Mouse (Mus musculus) midbrain, postnatal 0 days (tissue): ENCODE measurements around the gene Mtor. TPM values are rescaled to one million over a fixed set of nuclear protein-coding genes. Genes with fewer than 3 reads are reported as not detected.

Experiments
- ATAC-seq: fragments of 200-750 bp; cut with Nextera tagmentation; 2 replicates; pipeline ENCODE4 v1.8.0; 2017; ENCODE audit warnings: moderate number of reproducible peaks, mild to moderate bottlenecking, moderate TSS enrichment, moderate library complexity; ENCODE audit not compliant: low FRiP score
- DNase-seq: peaks from one replicate; pipeline ENCODE4 v3.0.0-alpha.2; 2015; ENCODE audit warnings: low spot score
- H3K27ac ChIP-seq: fragments of 300-500 bp; sonication (generic); 2 replicates; pipeline ENCODE4 v1.5.1; 2014; ENCODE audit warnings: low read depth, mild to moderate bottlenecking, low read length, mixed read lengths
- H3K27me3 ChIP-seq: fragments of 300-500 bp; sonication (generic); 2 replicates; pipeline ENCODE4 v1.6.1; 2014; ENCODE audit warnings: low read length, control low read depth, mixed read lengths; ENCODE audit not compliant: insufficient read depth
- H3K36me3 ChIP-seq: fragments of 300-500 bp; sonication (generic); 2 replicates; pipeline ENCODE4 v1.6.1; 2014; ENCODE audit warnings: low read length, control low read depth, mixed read lengths; ENCODE audit not compliant: insufficient read depth
- H3K4me1 ChIP-seq: fragments of 300-500 bp; sonication (generic); 2 replicates; pipeline ENCODE4 v1.6.1; 2014; ENCODE audit warnings: mild to moderate bottlenecking, control low read depth, antibody characterized with exemption, low read length, mixed read lengths; ENCODE audit not compliant: insufficient read depth
- H3K4me2 ChIP-seq: fragments of 300-500 bp; sonication (generic); 2 replicates; pipeline ENCODE4 v1.6.1; 2014; ENCODE audit warnings: low read depth, mild to moderate bottlenecking, low read length, mixed read lengths; ENCODE audit not compliant: poor library complexity, severe bottlenecking
- H3K4me3 ChIP-seq: fragments of 300-500 bp; sonication (generic); 2 replicates; pipeline ENCODE4 v1.5.1; 2014; ENCODE audit warnings: low read depth, mild to moderate bottlenecking, low read length, moderate library complexity
- H3K9ac ChIP-seq: fragments of 300-500 bp; sonication (generic); replicated peaks from 2 replicates; pipeline ENCODE4 v1.6.1; 2014; ENCODE audit warnings: mild to moderate bottlenecking, low read length, moderate library complexity, mixed read lengths; ENCODE audit not compliant: poor library complexity, severe bottlenecking
- H3K9me3 ChIP-seq: fragments of 300-500 bp; sonication (generic); 2 replicates; pipeline ENCODE4 v1.6.1; 2016; ENCODE audit warnings: low read length, control low read depth
- CTCF ChIP-seq: IDR thresholded peaks from 2 replicates; pipeline ENCODE4 v1.5.1; 2016; ENCODE audit warnings: antibody characterized with exemption, mild to moderate bottlenecking
- WGBS: fragments of 180-500 bp; shearing (Covaris S2); extraction: QIAGEN DNeasy Blood & Tissue Kit; methylation state at CpG from one replicate; pipeline ENCODE4 v1.1.7; 2014; 5-methylcytosine and 5-hydroxymethylcytosine counted together
- polyA plus RNA-seq: library from polyadenylated mRNA; unstranded; fragments of >200 nt; fragmentation: Nextera tagmentation; extraction: Ambion mirVana; gene quantifications from 2 replicates; pipeline ENCODE4 v1.2.1, GENCODE M21; 2015
- total RNA-seq: library from RNA; depleted of rRNA; stranded (reverse); fragments of >200 nt; gene quantifications from 2 replicates; pipeline ENCODE4 v1.2.3, GENCODE M21; 2014

Gene Mtor
- total and polyA plus RNA-seq, 2 experiments from 2014 or later: 27.8 to 54.5 TPM

GRCm38 (mm10) chr4:148469487-148470252, 21.3 kb downstream of the Mtor start:
- H3K36me3 ChIP-seq: peaks cover 81% of the 10 kb centered on the region
- no peak overlapping the region for H3K4me3 ChIP-seq
- H3K27me3 ChIP-seq: no peaks in the 10 kb centered on the region
- no peaks in the 10 kb centered on the region for H3K9me3 ChIP-seq
- no peak for TF ChIP-seq CTCF
- ATAC-seq (no peak), DNase-seq (no peak)
- H3K4me1 ChIP-seq: no peaks in the 10 kb centered on the region
- H3K27ac ChIP-seq: no peak overlapping the region
- no peak overlapping the region for H3K9ac ChIP-seq
- 89% methylated on average over 11 of the region's 11 CpGs for WGBS
- no peak overlapping the region for H3K4me2 ChIP-seq

DNA sequence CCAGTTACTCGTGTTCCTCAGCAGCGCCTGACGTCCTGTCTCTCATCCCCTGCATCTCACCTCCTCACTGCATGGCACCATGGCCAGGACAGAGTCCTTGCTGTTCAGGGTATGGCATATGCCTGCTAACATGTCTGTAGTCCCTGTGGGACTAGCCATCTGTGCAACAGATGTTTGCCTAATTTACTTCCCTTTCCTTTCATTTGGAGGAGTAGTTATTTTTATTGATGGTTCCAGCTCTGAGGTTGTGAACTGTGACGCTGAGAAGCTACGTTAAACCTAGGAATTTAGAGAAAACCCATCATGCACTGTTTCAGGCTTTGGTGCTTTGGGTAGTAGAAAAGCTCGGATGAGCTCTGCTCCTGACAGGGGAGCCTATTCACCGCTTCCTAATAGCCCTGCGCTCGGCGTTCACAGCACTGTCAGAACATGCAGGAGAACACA, 23.0 kb downstream of the Mtor start:
- peaks cover 82% of the 10 kb centered on the region for H3K36me3 ChIP-seq
- TF ChIP-seq CTCF: no peak
- no peaks in the 10 kb centered on the region for H3K4me1 ChIP-seq
- no peak overlapping the region for H3K27ac ChIP-seq
- H3K9me3 ChIP-seq: no peaks in the 10 kb centered on the region
- 83% methylated on average over 10 of the region's 10 CpGs for WGBS
- no peaks in the 10 kb centered on the region for H3K27me3 ChIP-seq
- DNase-seq (no peak), ATAC-seq (no peak)
- no peak overlapping the region for H3K4me2 ChIP-seq
- no peak overlapping the region for H3K4me3 ChIP-seq
- no peak overlapping the region for H3K9ac ChIP-seq

DNA sequence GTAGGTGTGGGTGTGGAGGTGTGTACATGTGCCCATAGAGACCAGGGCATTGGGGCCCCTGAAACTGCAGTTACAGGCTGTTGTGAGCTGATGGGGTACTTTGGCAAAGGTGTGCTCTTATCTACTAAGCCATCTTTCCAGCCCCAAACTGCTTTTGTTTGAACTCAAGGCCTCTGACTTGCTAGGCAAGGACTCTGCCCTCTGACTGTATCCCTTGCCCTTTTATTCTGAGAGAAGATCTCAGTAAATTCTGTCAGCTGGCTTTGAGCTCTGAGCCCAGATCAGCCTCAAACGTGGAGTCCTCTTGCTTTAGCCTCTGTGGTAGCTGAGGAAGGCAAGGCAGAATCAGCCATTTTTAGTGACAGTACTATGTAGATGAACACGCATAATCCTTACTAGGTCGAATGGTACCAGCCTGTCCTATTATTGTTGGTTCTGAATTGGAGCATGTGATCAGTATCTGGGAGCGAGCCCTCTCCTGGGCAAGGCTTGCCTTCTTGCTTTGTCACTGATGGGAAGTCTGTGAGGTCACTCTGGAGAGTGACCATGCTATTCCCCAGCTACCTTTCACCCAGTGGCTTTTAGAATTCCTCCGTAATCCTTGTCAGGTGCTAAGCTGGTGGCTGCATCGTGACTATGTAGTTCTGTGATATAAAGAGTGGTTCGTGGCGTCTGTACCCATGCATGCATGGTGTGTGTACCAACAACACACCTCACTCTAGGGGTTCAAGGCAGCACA, 24.2 kb downstream of the Mtor start:
- WGBS: 94% methylated on average over 8 of the region's 8 CpGs
- DNase-seq: no peak

DNA sequence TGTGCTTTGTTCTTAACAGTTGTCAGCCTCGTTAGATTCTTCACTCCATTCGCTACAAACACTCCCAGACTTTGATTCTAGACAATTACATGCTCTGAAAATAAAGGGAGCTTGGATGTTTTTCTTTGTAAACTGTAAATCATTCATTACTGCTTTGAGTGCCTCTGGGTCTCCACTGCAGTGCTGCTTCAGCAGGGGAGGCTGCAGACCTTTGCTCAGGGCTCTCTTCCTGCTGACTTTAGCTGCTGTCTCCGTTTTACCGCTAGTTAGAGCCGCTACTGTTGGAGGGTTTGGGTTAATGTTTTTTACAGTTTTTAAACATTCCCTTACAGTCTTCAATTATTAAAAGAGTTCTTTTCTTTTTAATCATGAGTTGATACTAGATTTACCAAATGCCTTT, 25.1 kb downstream of the Mtor start:
- Histone ChIP-seq H3K4me1 (no peaks in the 10 kb centered on the region), H3K4me3 (no peak overlapping the region), H3K9me3 (no peaks in the 10 kb centered on the region), H3K9ac (no peak overlapping the region), H3K36me3 (peaks cover 79% of the 10 kb centered on the region), H3K4me2 (no peak overlapping the region), H3K27ac (no peak overlapping the region), H3K27me3 (no peaks in the 10 kb centered on the region)
- DNase-seq (no peak), ATAC-seq (no peak)
- TF ChIP-seq CTCF: no peak
- 82% methylated on average over 5 of the region's 5 CpGs for WGBS

More for the DNA sequence above, 24.2 kb downstream of the Mtor start:
- H3K36me3 ChIP-seq: peaks cover 85% of the 10 kb centered on the region
- no peak overlapping the region for H3K9ac ChIP-seq
- no peak for ATAC-seq
- no peak overlapping the region for H3K4me2 ChIP-seq
- H3K27me3 ChIP-seq: no peaks in the 10 kb centered on the region
- no peak overlapping the region for H3K27ac ChIP-seq
- H3K9me3 ChIP-seq: no peaks in the 10 kb centered on the region
- no peak for TF ChIP-seq CTCF
- H3K4me3 ChIP-seq: no peak overlapping the region
- H3K4me1 ChIP-seq: no peaks in the 10 kb centered on the region

- peaks cover 83% of the 10 kb centered on the region for H3K36me3 ChIP-seq
- no peak overlapping the region for H3K27ac ChIP-seq
- H3K9ac ChIP-seq: no peak overlapping the region
- H3K4me2 ChIP-seq: no peak overlapping the region
- TF ChIP-seq CTCF: no peak
- 100% methylated on average over 2 of the region's 2 CpGs for WGBS
- ATAC-seq (no peak), DNase-seq (no peak)
- H3K9me3 ChIP-seq: no peaks in the 10 kb centered on the region
- no peaks in the 10 kb centered on the region for H3K27me3 ChIP-seq
- no peak overlapping the region for H3K4me3 ChIP-seq
- H3K4me1 ChIP-seq: no peaks in the 10 kb centered on the region
Observed at GRCm38 (mm10) chr4:148480245-148480644, 31.8 kb downstream of the Mtor start.
